Mouse (Mus musculus): ENCODE measurements around the gene Mlh1. TPM values are rescaled to one million over a fixed set of nuclear protein-coding genes. Genes with fewer than 3 reads are reported as not detected.
A peak's percentile ranks its signal among the peaks of the same experiment; 100 is the strongest.

Mlh1 gene
- total RNA-seq (2021): 10 to 100 TPM; 15.7 to 17.1 TPM
- long read RNA-seq, experiment 1, transcript Mlh1-201 (19 exons, 2,754 nt): major isoform, 6 of 13 reads
- long read RNA-seq, experiment 1, partial matches to known transcripts: 1 of 13 reads
- long read RNA-seq, experiment 1, other reads (novel, unspliced or antisense): 6 of 13 reads
- long read RNA-seq, experiment 2, partial matches to known transcripts: 4 of 14 reads
- long read RNA-seq, experiment 2, other reads (novel, unspliced or antisense): 6 of 14 reads

GRCm38 (mm10) chr9:111271434-111272160 is at the start of gene Mlh1, which contains the start of gene Epm2aip1:
TSS of gene Mlh1 (minus strand) at chr9:111271791.
TSS of gene Epm2aip1 (plus strand) at chr9:111271929.
- DNase-seq (ENCODE audit: low spot score in 2 of 2): peak; percentile 98 to 99
- TF ChIP-seq CTCF (conservative IDR thresholded peaks at IDR 0.05): no peak
- peak within 1 kb of the TSS; percentile 99 for H3K4me3 ChIP-seq
- peak within 1 kb of the TSS; percentile 98 for H3K27ac ChIP-seq

- no peak overlapping the region for H3K27ac ChIP-seq
- DNase-seq (ENCODE audit: low spot score in 2 of 2): no peak
- no peak overlapping the region for H3K4me3 ChIP-seq
- TF ChIP-seq CTCF (conservative IDR thresholded peaks at IDR 0.05): no peak
These were observed 49.3 kb upstream of the Mlh1 start for GRCm38 (mm10) chr9:111320912-111321311.

GRCm38 (mm10) chr9:111314219-111314618 is 42.6 kb upstream of the Mlh1 start:
- peak overlapping the region; percentile 55; the same call in 1 of the 2 replicates for H3K27ac ChIP-seq
- DNase-seq (ENCODE audit: low spot score in 2 of 2): peak; percentile 55 to 79
- TF ChIP-seq CTCF (conservative IDR thresholded peaks at IDR 0.05): peak; percentile 87

DNA sequence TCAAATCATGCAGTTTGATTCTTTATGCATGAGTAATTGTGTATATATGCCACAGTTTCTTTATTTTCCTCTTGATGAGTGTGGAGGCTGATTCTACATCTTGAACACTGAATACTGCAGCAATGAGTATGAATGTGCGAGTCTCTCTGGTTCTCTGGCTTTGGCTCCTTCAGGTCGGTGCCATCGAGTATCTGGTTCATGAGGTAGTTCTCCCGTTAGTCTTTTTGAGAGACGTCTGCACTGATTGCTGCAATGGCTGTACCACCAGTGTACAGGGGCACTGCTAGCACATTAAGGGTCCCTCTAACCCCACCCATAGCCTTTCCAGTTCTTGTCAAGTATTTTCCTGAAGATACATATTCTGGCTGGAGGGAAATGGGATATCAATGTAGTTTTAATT is 42.2 kb upstream of the Mlh1 start:
- peak overlapping the region; percentile 39 for H3K4me3 ChIP-seq
- H3K27ac ChIP-seq: peak overlapping the region; percentile 55; the same call in 1 of the 2 replicates
- DNase-seq (ENCODE audit: low spot score in 2 of 2): no peak
- no peak for TF ChIP-seq CTCF (conservative IDR thresholded peaks at IDR 0.05)

More at GRCm38 (mm10) chr9:111314219-111314618, 42.6 kb upstream of the Mlh1 start:
- peak overlapping the region; percentile 39 for H3K4me3 ChIP-seq

DNA sequence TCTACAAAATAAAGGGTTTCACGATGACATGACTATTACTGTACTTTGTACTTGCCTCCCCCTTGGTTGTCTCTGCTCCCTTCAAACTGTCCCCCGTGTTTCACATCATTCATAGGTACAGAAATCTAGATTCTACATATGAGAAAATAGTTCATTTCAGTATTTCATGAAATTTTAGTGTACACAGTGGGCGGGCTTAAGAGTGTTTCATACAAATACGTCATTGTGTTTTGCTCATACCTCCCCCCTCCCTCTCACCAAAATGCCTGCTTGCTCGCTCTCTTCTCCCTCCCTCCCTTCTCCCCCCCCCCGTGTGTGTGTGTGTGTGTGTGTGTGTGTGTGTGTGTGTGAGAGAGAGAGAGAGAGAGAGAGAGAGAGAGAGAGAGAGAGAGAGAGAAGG is 41.7 kb upstream of the Mlh1 start:
- peak overlapping the region; percentile 61 for H3K4me3 ChIP-seq
- DNase-seq (ENCODE audit: low spot score in 2 of 2): no peak
- no peak for TF ChIP-seq CTCF (conservative IDR thresholded peaks at IDR 0.05)
- peak overlapping the region; percentile 88; the same call in 1 of the 2 replicates for H3K27ac ChIP-seq

DNA sequence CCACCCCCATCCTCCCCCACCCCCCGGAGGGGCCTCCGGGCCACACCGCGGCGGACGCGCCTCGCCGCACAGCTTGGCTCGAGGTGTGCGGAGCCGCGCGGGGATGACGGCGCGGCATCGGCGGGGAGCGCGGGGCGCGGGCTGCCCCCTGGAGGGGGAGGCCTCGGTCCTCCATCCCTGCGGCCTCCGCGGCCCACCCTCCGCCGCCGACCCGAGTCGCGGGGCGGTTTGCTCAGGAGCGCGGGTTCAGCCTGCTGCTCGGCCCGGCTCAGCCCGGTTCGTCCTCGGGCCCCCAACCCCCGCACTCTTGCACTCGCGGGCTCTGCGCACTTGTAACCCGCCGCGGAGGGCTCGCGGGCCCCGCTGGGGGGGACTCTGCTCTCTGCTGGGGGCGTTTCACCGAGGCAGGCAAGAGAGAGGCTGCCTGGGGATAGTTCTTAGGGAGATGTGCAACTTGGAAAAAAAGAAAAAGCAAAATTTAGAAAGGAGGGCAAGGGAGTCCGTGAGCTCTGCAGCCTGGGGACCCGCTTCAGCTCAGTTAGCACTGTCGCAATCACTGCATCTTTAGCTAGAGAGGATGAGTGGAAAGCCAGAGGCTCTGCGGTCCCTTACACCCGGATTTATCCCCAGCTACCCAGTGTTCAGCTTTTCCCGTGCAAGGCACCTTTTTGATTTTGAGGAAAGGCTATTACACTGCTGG is 41.0 kb upstream of the Mlh1 start:
- no peak for TF ChIP-seq CTCF (conservative IDR thresholded peaks at IDR 0.05)
- peak in 1 of 2 experiments; percentile 20 for DNase-seq (ENCODE audit: low spot score in 2 of 2)
- peak overlapping the region; percentile 61 for H3K4me3 ChIP-seq
- H3K27ac ChIP-seq: peak overlapping the region; percentile 88

DNA sequence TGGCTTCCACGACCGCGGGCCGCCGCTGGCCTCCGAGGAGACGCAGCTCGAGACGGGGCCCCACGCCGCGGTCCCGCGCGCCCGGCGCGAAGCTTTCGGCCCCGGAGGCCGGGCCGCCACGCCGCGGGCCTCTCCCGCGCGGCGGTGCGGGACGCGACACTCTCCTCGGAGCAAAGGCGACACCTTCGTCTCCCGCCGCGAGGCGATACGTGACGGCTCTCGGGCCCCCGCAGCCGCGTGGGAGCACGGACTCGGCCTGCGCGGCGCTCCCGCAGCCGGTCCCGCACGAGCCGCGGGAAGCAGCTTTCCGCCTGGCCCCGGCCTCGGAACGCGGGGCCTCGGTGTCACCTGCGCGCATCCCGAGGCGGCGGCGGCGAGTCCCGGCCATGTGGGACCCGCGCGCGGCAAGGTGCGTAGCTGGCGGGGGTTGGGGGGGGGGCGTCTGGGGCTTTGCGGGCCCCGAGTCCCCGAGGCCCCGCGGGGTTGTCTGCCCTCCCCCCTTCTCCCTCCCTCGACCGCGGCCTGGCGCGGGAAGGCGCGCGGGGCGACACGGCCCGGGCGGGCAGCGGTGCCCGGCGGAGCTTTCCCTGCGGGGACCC is 40.4 kb upstream of the Mlh1 start:
- no peak for DNase-seq (ENCODE audit: low spot score in 2 of 2)
- H3K4me3 ChIP-seq: peak overlapping the region; percentile 61
- no peak for TF ChIP-seq CTCF (conservative IDR thresholded peaks at IDR 0.05)
- H3K27ac ChIP-seq: peak overlapping the region; percentile 88

GRCm38 (mm10) chr9:111311031-111311842 is 39.6 kb upstream of the Mlh1 start, which contains the start of gene Trank1:
TSS of gene Trank1 (plus strand) at chr9:111311739.
- peak; percentile 36 to 49 for DNase-seq (ENCODE audit: low spot score in 2 of 2)
- TF ChIP-seq CTCF (conservative IDR thresholded peaks at IDR 0.05): 0 out of 2 replicates have a peak, but pooled peaks have one; percentile 7
- peak within 1 kb of the TSS; percentile 61 for H3K4me3 ChIP-seq
- H3K27ac ChIP-seq: peak within 1 kb of the TSS; percentile 88

GRCm38 (mm10) chr9:111306142-111306541 is 34.6 kb upstream of the Mlh1 start:
- no peak for TF ChIP-seq CTCF (conservative IDR thresholded peaks at IDR 0.05)
- H3K27ac ChIP-seq: no peak overlapping the region
- no peak for DNase-seq (ENCODE audit: low spot score in 2 of 2)
- H3K4me3 ChIP-seq: no peak overlapping the region

GRCm38 (mm10) chr9:111304036-111304435 is 32.4 kb upstream of the Mlh1 start:
- no peak for TF ChIP-seq CTCF (conservative IDR thresholded peaks at IDR 0.05)
- Histone ChIP-seq H3K4me3 (no peak overlapping the region), H3K27ac (peak overlapping the region; percentile 72)
- peak in 1 of 2 experiments; percentile 31 for DNase-seq (ENCODE audit: low spot score in 2 of 2)

- no peak for TF ChIP-seq CTCF (conservative IDR thresholded peaks at IDR 0.05)
- peak; percentile 53 to 79 for DNase-seq (ENCODE audit: low spot score in 2 of 2)
- Histone ChIP-seq H3K27ac (peak overlapping the region; percentile 80), H3K4me3 (no peak overlapping the region)
These were observed 30.7 kb upstream of the Mlh1 start for GRCm38 (mm10) chr9:111302196-111302831.
